Mouse (Mus musculus) layer of hippocampus, adult 2 months (tissue): ENCODE measurements around the gene Nufip2. TPM values are rescaled to one million over a fixed set of nuclear protein-coding genes. Genes with fewer than 3 reads are reported as not detected.
"Not testable (repeated sequence)": the region's sequence is repeated elsewhere in the genome, so short reads cannot be mapped to it uniquely, and the experiment has no call there.

Experiments
- DNase-seq, 2 experiments: peaks; one replicate each; pipeline ENCODE4 v3.0.0; 2022; ENCODE audit warnings: low spot score in 2 of 2
- H3K27ac ChIP-seq: fragments of 200-600 bp; 2 replicates; pipeline ENCODE4 v1.8.1; 2022
- H3K4me3 ChIP-seq: fragments of 200-600 bp; 2 replicates; pipeline ENCODE4 v1.8.1; 2022; ENCODE audit warnings: mild to moderate bottlenecking
- CTCF ChIP-seq: fragments of 200-600 bp; conservative IDR thresholded peaks from 2 replicates; pipeline ENCODE4 v1.8.1; 2022; ENCODE audit warnings: antibody characterized with exemption, mild to moderate bottlenecking, moderate library complexity
- total RNA-seq, 2 experiments: library from RNA; stranded (reverse); gene quantifications; 2 replicates each; pipeline ENCODE4 v1.2.3; 2021

The Nufip2 gene
- total RNA-seq, 2 experiments from 2014 or later, result 68.4 to 83.7 TPM

DNA sequence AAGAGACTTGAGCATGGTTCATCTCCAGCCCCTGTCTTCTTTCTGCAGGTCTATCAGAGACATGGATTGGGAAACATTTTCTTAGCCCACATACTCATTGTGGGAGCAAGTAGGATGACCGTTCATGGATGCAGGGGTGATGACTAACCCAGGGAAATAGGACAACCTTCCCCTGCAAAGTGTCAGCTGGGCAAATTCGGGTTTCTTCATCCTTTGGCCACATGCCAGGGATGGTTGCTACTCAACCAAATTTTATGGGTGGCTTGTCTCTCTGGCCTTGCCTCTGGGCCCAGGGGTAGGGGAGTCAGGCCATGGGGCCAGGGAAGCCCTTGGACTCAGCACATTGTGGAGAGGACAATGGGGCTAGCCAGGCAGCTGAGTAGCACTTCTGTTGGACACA is 42.6 kb downstream of the Nufip2 start:
- H3K27ac ChIP-seq, result no peak overlapping the region
- no peak overlapping the region for H3K4me3 ChIP-seq
- DNase-seq, result no peak
- no peak for TF ChIP-seq CTCF

DNA sequence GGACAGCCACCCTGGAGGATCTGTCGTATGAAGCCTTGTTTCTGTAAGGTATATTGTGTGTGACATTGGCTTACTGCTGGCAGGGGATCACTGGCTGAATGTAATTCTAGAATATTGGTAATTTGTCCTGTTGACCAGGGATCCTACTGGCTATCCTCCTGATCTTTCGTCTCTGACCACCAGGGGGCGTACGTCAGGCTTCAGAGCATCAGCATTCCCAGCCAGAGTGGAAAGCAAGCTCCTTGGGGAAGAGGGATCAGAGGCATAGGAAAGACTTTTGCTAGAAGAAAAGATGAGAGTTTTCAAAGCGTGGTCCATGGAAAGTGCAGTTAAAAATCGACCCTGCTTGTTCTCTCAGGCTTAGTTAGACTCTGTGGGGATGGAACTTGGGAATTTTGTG is 51.3 kb downstream of the Nufip2 start:
- H3K27ac ChIP-seq, result no peak overlapping the region
- DNase-seq, result peak; percentile 74 to 90
- peak; percentile 94 for TF ChIP-seq CTCF
- no peak overlapping the region for H3K4me3 ChIP-seq

DNA sequence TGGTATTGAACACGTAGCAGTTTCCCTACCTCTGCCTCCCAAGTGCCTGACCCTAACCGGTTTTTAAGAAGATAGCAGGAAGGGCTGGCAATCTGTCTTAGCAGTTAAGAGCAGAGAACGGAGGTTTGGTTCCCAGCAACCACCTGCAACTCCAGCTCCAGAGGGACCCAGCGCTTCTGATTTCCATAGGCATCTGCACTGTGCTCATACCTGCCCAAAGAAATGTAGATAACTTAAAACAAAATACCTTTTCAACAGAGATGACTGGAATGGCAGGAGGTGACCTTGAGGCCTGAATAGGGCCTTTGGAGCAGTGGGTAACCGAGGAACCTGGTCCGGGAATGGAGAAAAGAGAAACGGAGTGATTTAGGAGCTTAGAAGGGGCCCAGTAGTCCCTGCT is 52.6 kb downstream of the Nufip2 start:
- Histone ChIP-seq H3K4me3 (no peak overlapping the region), H3K27ac (no peak overlapping the region)
- DNase-seq, result no peak
- TF ChIP-seq CTCF, result no peak

DNA sequence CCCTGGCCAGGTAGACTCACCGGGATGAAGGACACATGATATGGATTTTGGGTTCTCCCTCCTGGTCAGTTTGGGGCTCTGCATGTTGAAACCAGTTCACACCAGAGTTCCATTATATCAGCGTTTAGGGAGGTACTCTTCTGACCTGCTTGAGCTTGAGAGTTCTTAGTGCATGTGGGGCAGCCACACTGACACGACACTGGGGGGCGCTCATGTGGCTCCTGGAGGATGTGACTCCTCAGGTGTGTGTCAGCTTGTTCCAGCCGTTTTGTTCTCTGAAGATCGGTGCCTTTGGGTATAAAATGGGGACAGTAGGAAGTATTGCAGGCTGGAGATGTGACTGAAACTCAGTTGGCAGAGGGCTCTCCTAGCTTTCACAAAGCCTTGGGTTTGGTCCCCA is 58.0 kb downstream of the Nufip2 start:
- DNase-seq, result no peak
- peak; percentile 73 for TF ChIP-seq CTCF
- Histone ChIP-seq H3K4me3 (no peak overlapping the region), H3K27ac (no peak overlapping the region)

DNA sequence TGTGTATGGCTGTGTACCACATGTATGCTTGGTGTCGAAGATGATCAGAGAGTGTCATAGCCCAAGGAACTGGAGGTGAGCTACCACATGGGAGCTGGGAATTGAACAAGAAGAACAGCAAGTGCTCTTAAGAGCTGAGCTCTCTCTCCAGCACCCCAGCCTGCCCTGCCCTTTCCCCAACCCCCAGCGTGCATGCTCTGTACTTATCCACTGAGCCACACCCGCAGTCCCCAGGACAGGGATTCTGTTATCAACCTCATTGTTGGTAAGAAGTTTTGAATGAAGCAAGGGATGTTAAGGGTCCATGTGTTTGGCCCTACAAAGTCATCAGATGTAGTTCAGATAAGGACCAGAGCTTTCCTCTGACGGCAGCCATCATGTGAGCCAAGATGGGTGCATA is 60.7 kb downstream of the Nufip2 start:
- no peak overlapping the region for H3K4me3 ChIP-seq
- no peak for TF ChIP-seq CTCF
- no peak for DNase-seq
- H3K27ac ChIP-seq, result no peak overlapping the region

- DNase-seq, H3K4me3 ChIP-seq: not testable (repeated sequence)
These were observed 61.1 kb downstream of the Nufip2 start for GRCm38 (mm10) chr11:77747103-77747502.

DNA sequence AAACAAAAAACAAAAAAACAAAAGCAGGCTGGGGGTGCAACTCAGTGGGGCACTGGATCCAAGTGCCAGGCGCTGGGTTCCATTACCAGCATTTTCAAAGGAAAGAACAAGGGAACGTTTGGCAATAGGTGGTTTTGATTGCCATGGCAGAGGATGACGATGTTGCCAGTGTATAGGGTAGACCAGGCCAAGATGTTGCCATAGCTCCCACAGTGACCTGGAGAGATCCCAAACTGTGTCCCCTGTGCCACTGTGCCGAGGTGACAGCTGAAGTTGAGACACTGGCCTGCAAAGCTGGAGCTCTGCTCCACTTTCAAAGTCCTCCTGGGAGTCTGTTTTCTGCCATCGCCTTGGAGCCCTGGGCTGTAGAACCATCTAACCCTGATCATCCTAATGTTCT is 63.0 kb downstream of the Nufip2 start:
- no peak for TF ChIP-seq CTCF
- Histone ChIP-seq H3K4me3 (no peak overlapping the region), H3K27ac (no peak overlapping the region)
- DNase-seq, result no peak

More at GRCm38 (mm10) chr11:77747103-77747502, 61.1 kb downstream of the Nufip2 start:
- not testable (repeated sequence) for H3K27ac ChIP-seq

- Histone ChIP-seq H3K27ac (no peak overlapping the region), H3K4me3 (no peak overlapping the region)
- TF ChIP-seq CTCF, result no peak
- no peak for DNase-seq
These were observed 66.6 kb downstream of the Nufip2 start for GRCm38 (mm10) chr11:77752525-77752924.

DNA sequence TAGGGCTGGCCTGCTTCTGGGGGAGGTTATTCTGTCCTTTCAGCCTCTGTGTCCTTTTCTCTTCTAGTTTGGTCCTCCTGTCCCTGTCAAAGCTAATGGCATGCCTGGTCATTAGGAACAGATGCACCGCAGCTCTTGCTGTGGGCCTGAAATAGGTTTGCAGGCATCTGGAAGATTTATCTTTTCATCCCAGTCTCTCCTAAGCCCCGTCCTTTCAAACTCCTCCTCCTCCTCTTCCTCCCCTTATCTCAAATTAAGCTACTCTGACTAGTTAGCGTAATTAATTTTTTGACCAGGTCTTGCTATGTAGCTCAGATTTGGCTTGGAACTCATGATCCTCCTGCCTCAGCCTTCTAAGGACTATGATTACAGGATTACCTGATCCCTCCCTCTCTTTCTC is 67.5 kb downstream of the Nufip2 start:
- no peak overlapping the region for H3K27ac ChIP-seq
- TF ChIP-seq CTCF, result no peak
- DNase-seq, result no peak
- H3K4me3 ChIP-seq, result no peak overlapping the region

GRCm38 (mm10) chr11:77760031-77760430 is 74.1 kb downstream of the Nufip2 start:
- DNase-seq, result no peak
- no peak overlapping the region for H3K4me3 ChIP-seq
- no peak overlapping the region for H3K27ac ChIP-seq
- no peak for TF ChIP-seq CTCF

DNA sequence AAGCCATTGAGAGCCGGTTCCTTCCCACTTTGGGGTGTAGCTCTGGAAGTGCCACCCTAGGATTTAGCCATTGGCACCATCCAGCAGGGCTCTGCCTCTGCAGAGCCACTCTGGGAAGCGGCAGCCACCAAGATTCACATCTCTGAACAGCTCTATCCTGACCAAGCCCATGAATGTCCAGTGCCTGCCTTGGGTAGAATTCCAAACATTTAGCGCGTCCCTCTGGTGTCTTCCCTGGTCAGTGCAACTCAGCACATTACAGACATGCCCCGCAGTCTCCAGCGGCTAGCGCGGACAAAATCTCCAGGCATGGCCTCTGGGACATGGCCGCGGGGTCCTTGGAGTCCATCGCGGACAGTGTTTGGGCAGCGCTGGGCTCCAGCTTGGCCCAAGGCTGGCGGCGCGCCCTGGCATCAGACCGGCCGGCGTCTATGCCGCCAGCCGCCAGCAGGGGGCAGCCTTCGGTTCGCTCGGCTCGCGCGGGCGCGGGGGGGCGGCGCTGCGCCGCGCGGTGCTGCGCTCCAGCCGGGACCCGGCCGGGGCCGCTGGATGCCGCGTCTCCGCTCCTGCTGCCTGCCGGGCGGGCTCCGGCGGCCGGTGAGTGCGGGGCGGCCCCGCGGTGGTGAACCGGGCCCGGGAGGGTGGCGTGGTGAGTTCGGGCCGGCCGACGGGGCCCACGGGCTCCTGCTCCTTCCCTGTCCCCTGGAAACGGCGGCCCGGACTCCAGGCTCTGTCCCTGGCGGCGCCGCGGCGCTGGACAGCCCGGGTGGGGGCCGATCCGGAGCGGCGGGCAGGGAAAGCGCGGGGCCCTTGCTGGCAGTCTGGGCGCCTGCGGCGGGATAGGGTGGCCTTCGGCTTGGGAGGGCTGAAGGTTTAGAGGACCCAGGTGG is 77.1 kb downstream of the Nufip2 start, which contains the start of gene Myo18a:
Myo18a (plus strand) TSS at position 464 of the 890 bp plus-strand sequence.
- Histone ChIP-seq H3K4me3 (peak within 1 kb of the TSS; percentile 92), H3K27ac (peak within 1 kb of the TSS; percentile 99)
- TF ChIP-seq CTCF, result peak; percentile 75
- DNase-seq, result peak; percentile 55 to 86

DNA sequence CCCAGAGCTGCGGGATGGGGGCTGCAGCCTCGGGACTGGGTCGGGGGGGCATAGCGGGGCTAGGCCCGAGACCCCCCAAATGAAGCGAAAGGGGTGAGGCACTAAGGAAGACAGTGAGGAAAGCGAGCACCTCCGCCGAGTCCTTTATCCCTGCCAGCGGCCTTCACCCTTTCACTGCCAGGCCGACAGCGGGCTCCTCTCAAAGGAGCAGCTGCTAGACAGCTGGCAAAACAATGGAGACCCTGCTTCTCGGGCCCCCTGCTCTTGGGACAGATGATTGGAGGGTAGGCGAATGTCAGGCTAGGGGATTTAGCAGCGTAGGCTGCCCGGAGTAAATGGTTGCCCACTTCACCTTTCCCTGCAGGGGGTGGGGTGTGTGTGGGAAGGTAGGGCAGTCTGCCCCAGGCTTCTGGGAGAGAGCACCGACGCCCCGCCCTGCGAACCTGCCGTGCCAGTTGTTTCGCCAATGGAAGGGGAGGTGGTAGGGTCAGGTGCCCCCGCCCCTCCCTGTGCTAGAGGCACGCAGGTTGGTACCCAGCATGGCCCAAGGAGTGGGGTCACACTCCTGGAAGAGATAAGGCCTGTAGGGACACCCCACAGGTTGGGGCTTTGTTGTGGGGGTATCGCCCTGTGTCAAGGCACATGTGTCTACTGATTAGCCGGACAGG is 77.9 kb downstream of the Nufip2 start:
- DNase-seq, result no peak
- no peak for TF ChIP-seq CTCF
- peak overlapping the region; percentile 92 for H3K4me3 ChIP-seq

GRCm38 (mm10) chr11:77764694-77765458 is 78.9 kb downstream of the Nufip2 start:
- H3K27ac ChIP-seq, result peak overlapping the region; percentile 99
- H3K4me3 ChIP-seq, result peak overlapping the region; percentile 92
- TF ChIP-seq CTCF, result no peak
- peak; percentile 54 to 55 for DNase-seq

More for the DNA sequence above, 77.9 kb downstream of the Nufip2 start:
- H3K27ac ChIP-seq, result peak overlapping the region; percentile 99
